21 mouse cellular contexts compared by ENCODE assay signal in the genomic region with DNA sequence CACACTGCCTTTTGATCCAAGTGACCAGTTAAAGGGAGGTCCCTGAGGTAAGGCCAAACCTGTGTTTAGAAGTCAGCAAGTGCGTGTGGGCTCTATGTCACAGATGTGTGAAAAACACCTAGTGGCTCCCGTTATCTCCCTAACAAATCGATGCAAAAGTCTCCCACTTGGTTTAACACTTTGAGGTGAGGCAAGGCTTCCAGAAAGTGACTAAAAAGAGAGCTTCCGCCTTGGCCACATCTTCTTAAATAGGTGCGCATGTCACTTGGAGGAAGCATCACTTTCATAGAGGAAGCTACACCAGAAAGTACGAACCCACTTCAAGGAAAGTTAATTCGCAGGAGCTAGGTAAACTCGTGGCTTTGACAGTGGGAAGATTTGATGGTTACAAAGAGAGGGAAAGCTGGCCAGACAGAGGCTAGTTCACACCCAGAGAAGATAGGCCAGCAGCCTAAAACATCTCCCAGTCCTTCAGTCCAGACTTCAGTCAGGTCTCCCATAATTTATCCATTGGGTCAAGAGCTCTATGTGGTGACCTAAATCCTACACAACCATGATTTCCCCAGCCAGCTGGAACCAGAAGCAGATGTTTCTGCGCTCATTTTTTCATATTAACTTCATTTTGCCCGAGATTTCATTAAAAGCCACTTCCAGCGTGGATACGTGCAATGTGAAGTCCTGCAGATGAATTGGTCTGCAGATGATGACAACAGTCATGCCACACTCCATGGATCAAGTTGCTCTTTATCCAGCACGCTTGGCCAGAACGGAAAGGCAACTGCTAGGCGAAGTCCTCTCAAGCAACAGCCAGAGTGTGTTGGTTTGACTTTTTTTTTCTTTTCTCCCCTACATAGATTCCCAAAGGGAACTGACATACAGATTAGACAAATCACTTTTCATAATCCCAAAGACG.
DNase-seq lines count a peak whose midpoint lies in the region; ATAC-seq lines count a peak whose summit lies in the region.
"Had no signal": no experiment of that assay in that cellular context is flagged by ENCODE, and none has a peak within 500 bp of the region (broad histone marks: within the 10 kb centered on the region; RNA-seq: fewer than 3 reads in every experiment).

No protein-coding gene starts in this region.

- peaks cover 28% of the 10 kb centered on the region for H3K27me3 ChIP-seq in limb, embryonic 10.5 days (ENCODE audit: low read depth, poor library complexity, severe bottlenecking)
- H3K27me3 ChIP-seq in midbrain, embryonic 14.5 days (ENCODE audit: control insufficient read depth, insufficient read depth, low read length): no peaks in the 10 kb centered on the region
- H3K27me3 ChIP-seq: embryonic facial prominence, embryonic 13.5 days; neural tube, embryonic 13.5 days had no signal

- H3K36me3 ChIP-seq in limb, embryonic 10.5 days: no peaks in the 10 kb centered on the region
- no peaks in the 10 kb centered on the region for H3K36me3 ChIP-seq in midbrain, embryonic 14.5 days (ENCODE audit: control insufficient read depth, insufficient read depth, low read length)
- H3K36me3 ChIP-seq: embryonic facial prominence, embryonic 13.5 days; neural tube, embryonic 13.5 days had no signal

- WGBS in limb, embryonic 10.5 days: 66% methylated on average over 16 of the region's 16 CpGs
- 87% methylated on average over 16 of the region's 16 CpGs for WGBS in midbrain, embryonic 14.5 days

- H3K4me2 ChIP-seq in midbrain, embryonic 14.5 days (ENCODE audit: low read length): no peak overlapping the region
- H3K4me2 ChIP-seq: embryonic facial prominence, embryonic 13.5 days; heart, embryonic 11.5 days; hindbrain, embryonic 14.5 days; neural tube, embryonic 13.5 days had no signal

- peaks cover 28% of the 10 kb centered on the region for H3K4me1 ChIP-seq in limb, embryonic 10.5 days
- H3K4me1 ChIP-seq in midbrain, embryonic 14.5 days (ENCODE audit: control insufficient read depth, insufficient read depth, low read length): no peaks in the 10 kb centered on the region

- ATAC-seq in CD4-positive, CD25-positive, alpha-beta regulatory T cell, adult 4 months: peak; percentile 53
- no peak for ATAC-seq in midbrain, embryonic 14.5 days (ENCODE audit: low FRiP score, low TSS enrichment)
- ATAC-seq: forebrain, embryonic 16.5 days; intestine, postnatal 0 days had no signal

- peak; percentile 11 for DNase-seq in kidney, postnatal 10 days
- DNase-seq in kidney, adult 11 months: no peak
- peak; percentile 50 for DNase-seq in limb, embryonic 10.5 days (ENCODE audit: low spot score)
- DNase-seq in naive thymus-derived CD4-positive, alpha-beta T cell, adult 2 months (ENCODE audit: low read depth): peak; percentile 21
- no peak for DNase-seq in urinary bladder, postnatal 10 days (ENCODE audit: low spot score)
- no peak for DNase-seq in midbrain, embryonic 14.5 days
- DNase-seq: adrenal gland, adult 8-10 months; cerebellum, adult 9-11 months; heart, postnatal 36 days; kidney, postnatal 14 days; liver; right cerebral cortex, adult 18-20 months; thymus, postnatal 14 days had no signal

- H3K9me3 ChIP-seq in limb, embryonic 10.5 days (replicated peaks): no peaks in the 10 kb centered on the region
- H3K9me3 ChIP-seq in midbrain, embryonic 14.5 days (ENCODE audit: control insufficient read depth, low read length): no peaks in the 10 kb centered on the region
- H3K9me3 ChIP-seq: embryonic facial prominence, embryonic 13.5 days; neural tube, embryonic 13.5 days had no signal

- H3K9ac ChIP-seq in midbrain, embryonic 14.5 days (replicated peaks; ENCODE audit: low read length): no peak overlapping the region
- H3K9ac ChIP-seq: embryonic facial prominence, embryonic 13.5 days; hindbrain, embryonic 14.5 days; neural tube, embryonic 13.5 days had no signal

- no peak overlapping the region for H3K4me3 ChIP-seq in limb, embryonic 10.5 days
- no peak overlapping the region for H3K4me3 ChIP-seq in midbrain, embryonic 14.5 days (replicated peaks; ENCODE audit: low read depth, low read length)
- H3K4me3 ChIP-seq: embryonic facial prominence, embryonic 13.5 days; layer of hippocampus, adult 2 months; neural tube, embryonic 13.5 days had no signal

- no peak overlapping the region for H3K27ac ChIP-seq in limb, embryonic 10.5 days
- no peak overlapping the region for H3K27ac ChIP-seq in midbrain, embryonic 14.5 days (replicated peaks; ENCODE audit: low read depth, low read length)
- H3K27ac ChIP-seq: embryonic facial prominence, embryonic 13.5 days; hindbrain, embryonic 14.5 days; layer of hippocampus, adult 2 months; neural tube, embryonic 13.5 days had no signal

Comparison
In these comparisons a context has a peak if more than half of its experiments do, and no peak if none do; other contexts are left out.
1. DNase-seq: peak in kidney, postnatal 10 days (single experiment), limb, embryonic 10.5 days (single experiment) and naive thymus-derived CD4-positive, alpha-beta T cell, adult 2 months (single experiment); none in kidney, adult 11 months (single experiment), urinary bladder, postnatal 10 days (single experiment) and midbrain, embryonic 14.5 days (single experiment).